Mouse (Mus musculus): ENCODE data around the gene Fam53b. TPM values are rescaled to one million over a fixed set of nuclear protein-coding genes. Genes with fewer than 3 reads are reported as not detected.

The Fam53b gene
- 10 to 100 TPM; 57.0 to 68.5 (median 63.4) TPM for total RNA-seq (2022)

- no peak for DNase-seq (ENCODE audit: low spot score in 2 of 2)
Observed at GRCm38 (mm10) chr7:132813416-132814088, at the start of gene Fam53b. Gene Fam53b, minus strand, starts transcription at chr7:132813886.

GRCm38 (mm10) chr7:132859042-132859958 is 45.6 kb upstream of the Fam53b start, which contains the start of gene Abraxas2:
Gene Abraxas2, plus strand, starts transcription at chr7:132859225.
- DNase-seq (ENCODE audit: low spot score in 2 of 2) = peak; percentile 77 to 81

- DNase-seq (ENCODE audit: low spot score in 2 of 2) = no peak
Observed at GRCm38 (mm10) chr7:132858043-132858608, 44.4 kb upstream of the Fam53b start.

GRCm38 (mm10) chr7:132856083-132856482 is 42.4 kb upstream of the Fam53b start:
- no peak for DNase-seq (ENCODE audit: low spot score in 2 of 2)

- no peak for DNase-seq (ENCODE audit: low spot score in 2 of 2)
Observed at GRCm38 (mm10) chr7:132853946-132854345, 40.3 kb upstream of the Fam53b start.

- no peak for DNase-seq (ENCODE audit: low spot score in 2 of 2)
Observed at GRCm38 (mm10) chr7:132853361-132853760, 39.7 kb upstream of the Fam53b start.

GRCm38 (mm10) chr7:132852173-132852844 is 38.6 kb upstream of the Fam53b start, which contains the start of gene Eef1akmt2:
Gene Eef1akmt2, minus strand, starts transcription at chr7:132852673.
- DNase-seq (ENCODE audit: low spot score in 2 of 2) = peak; percentile 72 to 74

- no peak for DNase-seq (ENCODE audit: low spot score in 2 of 2)
Observed at GRCm38 (mm10) chr7:132843152-132843551, 29.5 kb upstream of the Fam53b start.

- no peak for DNase-seq (ENCODE audit: low spot score in 2 of 2)
Observed at GRCm38 (mm10) chr7:132842455-132842854, 28.8 kb upstream of the Fam53b start.

- DNase-seq (ENCODE audit: low spot score in 2 of 2) = no peak
Observed at GRCm38 (mm10) chr7:132841287-132841686, 27.6 kb upstream of the Fam53b start.

- DNase-seq (ENCODE audit: low spot score in 2 of 2) = no peak
Observed at GRCm38 (mm10) chr7:132830955-132831354, 17.3 kb upstream of the Fam53b start.

GRCm38 (mm10) chr7:132824346-132825022 is 10.8 kb upstream of the Fam53b start:
- no peak for DNase-seq (ENCODE audit: low spot score in 2 of 2)

- DNase-seq (ENCODE audit: low spot score in 2 of 2) = no peak
Observed at GRCm38 (mm10) chr7:132823832-132824231, 10.1 kb upstream of the Fam53b start.

- DNase-seq (ENCODE audit: low spot score in 2 of 2) = no peak
Observed at GRCm38 (mm10) chr7:132820692-132821091, 7.0 kb upstream of the Fam53b start.

GRCm38 (mm10) chr7:132817056-132817455 is 3.4 kb upstream of the Fam53b start:
- no peak for DNase-seq (ENCODE audit: low spot score in 2 of 2)

GRCm38 (mm10) chr7:132816528-132816927 is 2.8 kb upstream of the Fam53b start:
- DNase-seq (ENCODE audit: low spot score in 2 of 2) = no peak

GRCm38 (mm10) chr7:132815081-132815480 is 1.4 kb upstream of the Fam53b start:
- DNase-seq (ENCODE audit: low spot score in 2 of 2) = no peak

- DNase-seq (ENCODE audit: low spot score in 2 of 2) = no peak
Observed at GRCm38 (mm10) chr7:132814089-132814450, 384 bp upstream of the Fam53b start.

- no peak for DNase-seq (ENCODE audit: low spot score in 2 of 2)
Observed at GRCm38 (mm10) chr7:132812619-132813415, 869 bp downstream of the Fam53b start.
